Mouse (Mus musculus) gastrocnemius, postnatal 36 days (tissue): ENCODE data around the gene Tsc2. TPM values are rescaled to one million over a fixed set of nuclear protein-coding genes. Genes with fewer than 3 reads are reported as not detected.

ENCODE experiments used
- DNase-seq, 2 experiments: peaks; one replicate each; pipeline ENCODE4 v3.0.0; 2022
- intact Hi-C: fragments of 180-260 bp; cut with DNase I; formaldehyde crosslinking; loops from one replicate; pipeline ENCODE4 v1.15.1; 2025
- microRNA-seq, 2 experiments: library from miRNA; unstranded; fragments of <30 nt; microRNA quantifications; one replicate each; pipeline ENCODE4 v1.2.0; 2021
- total RNA-seq, 2 experiments: library from RNA; stranded (reverse); gene quantifications; 2 replicates each; pipeline ENCODE4 v1.2.3; 2021

The Tsc2 gene
- total RNA-seq, 2 experiments from 2014 or later: 74.9 to 76.8 TPM

GRCm38 (mm10) chr17:24548921-24549617 lies 83.4 kb downstream of the Tsc2 start:
- DNase-seq: no peak
- intact Hi-C loops: no loop called here

- no peak for DNase-seq
- intact Hi-C loops: no loop called here
Measured at GRCm38 (mm10) chr17:24548435-24548834, 84.0 kb downstream of the Tsc2 start.

- intact Hi-C loops: no loop called here
- no peak for DNase-seq
Measured at GRCm38 (mm10) chr17:24546234-24546633, 86.2 kb downstream of the Tsc2 start.

Small RNAs within 50 kb of the gene (microRNA-seq; reads per million reads assigned to microRNA genes)
- 0 reads per million in 2 experiments for gene Gm24589

Other genes with a start within 250 kb of the Tsc2 start
- 10 to 100 TPM; 41.7 to 48.3 TPM for gene Rnps1, start 218.1 kb downstream of the Tsc2 start, total RNA-seq
- 100 to 1,000 TPM; 129 to 179 TPM for gene Eci1, start 206.0 kb downstream of the Tsc2 start, total RNA-seq
- gene Dnase1l2, start 189.5 kb downstream of the Tsc2 start, total RNA-seq: under 1 TPM; 0.49 to 0.99 TPM
- gene E4f1, start 162.3 kb downstream of the Tsc2 start, total RNA-seq: 10 to 100 TPM in 1 of 2 experiments, 1 to 10 TPM in 1; 9.5 to 11.7 TPM
- gene Pgp, start 162.2 kb downstream of the Tsc2 start, total RNA-seq: 10 to 100 TPM; 50.7 to 54.6 TPM
- gene Bricd5, start 158.7 kb downstream of the Tsc2 start, total RNA-seq: under 1 TPM in 1 of 2 experiments, not detected in 1; 0.26 TPM
- 10 to 100 TPM; 11.9 to 12.1 TPM for gene Mlst8, start 153.6 kb downstream of the Tsc2 start, total RNA-seq
- gene Caskin1, start 144.0 kb downstream of the Tsc2 start, total RNA-seq: under 1 TPM; 0.05 TPM
- gene Traf7, start 104.7 kb downstream of the Tsc2 start, total RNA-seq: 10 to 100 TPM; 23.7 to 30.2 TPM
- gene Rab26, start 98.4 kb downstream of the Tsc2 start, total RNA-seq: under 1 TPM in 1 of 2 experiments, not detected in 1; 0.20 TPM
- gene Pkd1, start 82.8 kb downstream of the Tsc2 start, total RNA-seq: 10 to 100 TPM; 19.8 to 20.3 TPM
- gene Nthl1, start 50 bp upstream of the Tsc2 start, total RNA-seq: 1 to 10 TPM; 2.3 TPM
- gene Slc9a3r2, start 17.7 kb upstream of the Tsc2 start, total RNA-seq: 10 to 100 TPM; 27.1 to 36.9 TPM
- gene Npw, start 25.8 kb upstream of the Tsc2 start, total RNA-seq: not detected
- 10 to 100 TPM; 18.0 to 18.5 TPM for gene Zfp598, start 37.1 kb upstream of the Tsc2 start, total RNA-seq
- not detected for gene Syngr3, start 57.3 kb upstream of the Tsc2 start, total RNA-seq
- 10 to 100 TPM; 30.3 to 33.3 TPM for gene Gfer, start 63.5 kb upstream of the Tsc2 start, total RNA-seq
- 1 to 10 TPM in 1 of 2 experiments, under 1 TPM in 1; 0.47 to 1.4 TPM for gene Noxo1, start 63.6 kb upstream of the Tsc2 start, total RNA-seq
- gene Tbl3, start 75.0 kb upstream of the Tsc2 start, total RNA-seq: 10 to 100 TPM; 15.1 to 16.1 TPM
- not detected for gene Rnf151, start 85.4 kb upstream of the Tsc2 start, total RNA-seq
- 100 to 1,000 TPM; 500 to 582 TPM for gene Rps2, start 85.5 kb upstream of the Tsc2 start, total RNA-seq
- 100 to 1,000 TPM; 420 to 464 TPM for gene Ndufb10, start 91.8 kb upstream of the Tsc2 start, total RNA-seq
- gene Rpl3l, start 95.2 kb upstream of the Tsc2 start, total RNA-seq: 100 to 1,000 TPM; 743 to 791 TPM
- 100 to 1,000 TPM; 192 to 205 TPM for gene Msrb1, start 104.0 kb upstream of the Tsc2 start, total RNA-seq
- not detected for gene Hs3st6, start 120.4 kb upstream of the Tsc2 start, total RNA-seq
- not detected for gene Meiob, start 171.7 kb upstream of the Tsc2 start, total RNA-seq
- gene Hagh, start 207.5 kb upstream of the Tsc2 start, total RNA-seq: 10 to 100 TPM; 66.0 to 77.0 TPM
- gene Fahd1, start 217.7 kb upstream of the Tsc2 start, total RNA-seq: 10 to 100 TPM; 40.3 to 42.1 TPM
- gene Igfals, start 233.4 kb upstream of the Tsc2 start, total RNA-seq: 1 to 10 TPM; 3.3 to 3.8 TPM